Mouse (Mus musculus) forebrain, embryonic 13.5 days (tissue): ENCODE results near the gene Cep72. TPM values are rescaled to one million over a fixed set of nuclear protein-coding genes. Genes with fewer than 3 reads are reported as not detected.

Source experiments
- ATAC-seq: fragments of 200-750 bp; cut with Nextera tagmentation; 2 replicates; pipeline ENCODE4 v1.8.0; 2017
- H3K27ac ChIP-seq: fragments of 300-500 bp; sonication (generic); 2 replicates; pipeline ENCODE4 v1.5.1; 2015; ENCODE audit warnings: inconsistent platforms, mild to moderate bottlenecking, moderate library complexity
- H3K27me3 ChIP-seq: fragments of 300-500 bp; sonication (generic); 2 replicates; pipeline ENCODE4 v1.6.1; 2015; ENCODE audit warnings: mild to moderate bottlenecking, inconsistent platforms
- H3K36me3 ChIP-seq: fragments of 300-500 bp; sonication (generic); 2 replicates; pipeline ENCODE4 v1.6.1; 2015; ENCODE audit warnings: mild to moderate bottlenecking, inconsistent platforms; ENCODE audit not compliant: poor library complexity, severe bottlenecking
- H3K4me1 ChIP-seq: fragments of 300-500 bp; sonication (generic); 2 replicates; pipeline ENCODE4 v1.6.1; 2015; ENCODE audit warnings: inconsistent platforms
- H3K4me2 ChIP-seq: fragments of 300-500 bp; sonication (generic); 2 replicates; pipeline ENCODE4 v1.6.1; 2015; ENCODE audit warnings: inconsistent platforms, mild to moderate bottlenecking, moderate library complexity
- H3K4me3 ChIP-seq: fragments of 300-500 bp; sonication (generic); 2 replicates; pipeline ENCODE4 v1.5.1; 2015; ENCODE audit warnings: mild to moderate bottlenecking, inconsistent platforms
- H3K9ac ChIP-seq: fragments of 300-500 bp; sonication (generic); 2 replicates; pipeline ENCODE4 v1.6.1; 2015; ENCODE audit warnings: mild to moderate bottlenecking, inconsistent platforms
- H3K9me3 ChIP-seq: fragments of 300-500 bp; sonication (generic); replicated peaks from 2 replicates; pipeline ENCODE4 v1.6.1; 2016; ENCODE audit warnings: inconsistent platforms
- WGBS: fragments of 180-500 bp; shearing (Covaris S2); methylation state at CpG from one replicate; pipeline ENCODE4 v1.1.7; 2015; 5-methylcytosine and 5-hydroxymethylcytosine counted together
- polyA plus RNA-seq: library from polyadenylated mRNA; unstranded; fragments of >200 nt; fragmentation: Nextera tagmentation; extraction: Ambion mirVana; gene quantifications from 2 replicates; pipeline ENCODE4 v1.2.1, GENCODE M21; 2015

The Cep72 gene
- 15.0 and 17.6 TPM in 2 replicates for polyA plus RNA-seq

DNA sequence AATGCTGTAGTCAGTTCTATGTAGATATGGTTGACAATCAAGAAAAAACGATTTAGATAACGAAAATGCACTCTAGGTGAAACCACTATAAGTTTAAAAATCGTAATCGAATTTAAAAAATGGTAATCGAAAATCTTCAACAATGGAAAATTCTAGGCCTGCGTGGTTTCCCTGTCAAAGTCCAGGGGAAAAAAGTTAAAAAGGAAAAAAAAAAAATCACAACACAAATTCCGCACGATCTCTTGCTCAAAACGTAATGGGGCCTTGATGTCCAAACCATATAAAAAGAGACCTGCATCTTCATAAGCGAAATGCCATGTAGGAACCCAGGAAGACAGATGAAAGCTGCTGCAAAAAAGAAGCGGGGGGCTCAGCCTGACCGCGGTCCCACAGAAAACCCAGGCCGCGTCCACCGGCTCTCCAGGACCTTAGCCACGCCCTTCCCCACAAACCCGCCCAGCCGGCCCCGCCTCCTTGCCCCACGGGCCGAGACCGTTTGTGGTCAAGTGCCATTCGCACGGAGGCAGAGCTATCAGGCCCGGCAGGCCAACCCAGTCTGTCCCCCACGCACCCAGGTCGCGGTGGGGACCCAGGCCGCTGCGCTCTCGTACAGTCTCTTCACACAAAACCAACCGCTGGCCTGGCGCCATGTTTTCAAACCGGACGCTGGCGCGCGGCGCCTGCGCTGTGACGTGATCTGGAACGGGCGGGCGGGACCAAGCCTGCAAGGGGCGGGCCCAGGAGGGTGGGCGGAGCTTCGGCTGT, at the start of gene Cep72:
Cep72 (minus strand) TSS at position 687 of the 765 bp plus-strand sequence.
- peak; percentile 97; the same call in 1 of the 2 replicates for ATAC-seq
- H3K4me3 ChIP-seq = peak within 1 kb of the TSS; percentile 84
- 3% methylated on average over 47 of the region's 48 CpGs for WGBS
- H3K4me1 ChIP-seq = peaks cover 7% of the 10 kb centered on the region; the same call in 1 of the 2 replicates
- peaks cover 14% of the 10 kb centered on the region for H3K36me3 ChIP-seq
- no peaks in the 10 kb centered on the region for H3K27me3 ChIP-seq
- peak within 1 kb of the TSS; percentile 82 for H3K9ac ChIP-seq
- H3K4me2 ChIP-seq = peak within 1 kb of the TSS; percentile 57
- H3K9me3 ChIP-seq = no peaks in the 10 kb centered on the region
- H3K27ac ChIP-seq = peak within 1 kb of the TSS; percentile 73; the same call in 1 of the 2 replicates

DNA sequence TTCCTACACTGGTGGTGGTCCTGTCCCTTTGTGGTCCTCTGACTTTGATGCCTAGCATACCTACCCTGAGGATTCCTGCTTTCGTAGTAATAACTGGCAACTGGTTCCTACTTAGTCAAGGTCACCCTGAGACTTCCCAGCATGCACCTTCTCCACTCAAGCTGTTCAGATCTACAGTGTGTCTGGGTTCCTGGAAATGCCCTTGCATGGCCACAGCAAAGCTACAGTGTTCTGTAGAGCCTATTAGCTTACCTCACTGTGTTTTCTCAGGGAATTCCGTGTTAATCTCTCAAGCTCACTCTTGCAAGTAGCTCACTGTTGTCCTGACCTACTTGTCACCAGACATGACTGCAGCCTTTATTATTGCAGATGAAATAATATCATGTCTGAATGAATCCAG, 45.3 kb upstream of the Cep72 start:
- Histone ChIP-seq H3K27ac (no peak overlapping the region), H3K9ac (no peak overlapping the region), H3K4me2 (no peak overlapping the region), H3K9me3 (no peaks in the 10 kb centered on the region), H3K4me3 (no peak overlapping the region), H3K4me1 (no peaks in the 10 kb centered on the region), H3K27me3 (no peaks in the 10 kb centered on the region), H3K36me3 (no peaks in the 10 kb centered on the region)
- ATAC-seq = no peak
- WGBS = 91% methylated on average over 2 of the region's 2 CpGs

DNA sequence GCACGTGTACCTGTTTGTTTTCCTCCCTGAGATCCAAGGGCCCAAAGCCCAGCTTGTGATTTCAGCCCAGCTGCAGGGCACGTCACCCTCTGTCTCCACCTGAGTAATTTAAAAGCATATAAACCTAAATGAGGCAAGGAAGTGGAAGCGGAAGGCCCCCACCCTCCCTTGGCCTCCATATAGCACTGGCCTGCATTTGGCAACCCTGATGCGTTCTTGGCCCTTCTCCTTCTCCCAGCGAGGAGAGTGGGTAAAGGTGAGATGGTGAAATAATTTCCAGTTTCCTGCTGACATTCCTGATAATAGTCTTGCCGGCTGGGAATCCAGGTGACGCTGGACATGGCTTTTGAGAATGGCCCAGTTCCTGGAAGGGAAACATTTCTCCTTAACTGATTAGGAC, 42.3 kb upstream of the Cep72 start:
- WGBS = 85% methylated on average over 7 of the region's 7 CpGs
- Histone ChIP-seq H3K36me3 (no peaks in the 10 kb centered on the region), H3K9me3 (no peaks in the 10 kb centered on the region), H3K4me3 (no peak overlapping the region), H3K27me3 (no peaks in the 10 kb centered on the region), H3K27ac (no peak overlapping the region), H3K4me2 (no peak overlapping the region), H3K9ac (no peak overlapping the region), H3K4me1 (no peaks in the 10 kb centered on the region)
- no peak for ATAC-seq

GRCm38 (mm10) chr13:74102831-74103582, 40.9 kb upstream of the Cep72 start:
- no peaks in the 10 kb centered on the region for H3K9me3 ChIP-seq
- H3K9ac ChIP-seq = no peak overlapping the region
- H3K36me3 ChIP-seq = no peaks in the 10 kb centered on the region
- WGBS = 85% methylated on average over 4 of the region's 4 CpGs
- ATAC-seq = no peak
- no peaks in the 10 kb centered on the region for H3K4me1 ChIP-seq
- no peak overlapping the region for H3K4me2 ChIP-seq
- H3K4me3 ChIP-seq = no peak overlapping the region
- H3K27ac ChIP-seq = no peak overlapping the region
- H3K27me3 ChIP-seq = no peaks in the 10 kb centered on the region

DNA sequence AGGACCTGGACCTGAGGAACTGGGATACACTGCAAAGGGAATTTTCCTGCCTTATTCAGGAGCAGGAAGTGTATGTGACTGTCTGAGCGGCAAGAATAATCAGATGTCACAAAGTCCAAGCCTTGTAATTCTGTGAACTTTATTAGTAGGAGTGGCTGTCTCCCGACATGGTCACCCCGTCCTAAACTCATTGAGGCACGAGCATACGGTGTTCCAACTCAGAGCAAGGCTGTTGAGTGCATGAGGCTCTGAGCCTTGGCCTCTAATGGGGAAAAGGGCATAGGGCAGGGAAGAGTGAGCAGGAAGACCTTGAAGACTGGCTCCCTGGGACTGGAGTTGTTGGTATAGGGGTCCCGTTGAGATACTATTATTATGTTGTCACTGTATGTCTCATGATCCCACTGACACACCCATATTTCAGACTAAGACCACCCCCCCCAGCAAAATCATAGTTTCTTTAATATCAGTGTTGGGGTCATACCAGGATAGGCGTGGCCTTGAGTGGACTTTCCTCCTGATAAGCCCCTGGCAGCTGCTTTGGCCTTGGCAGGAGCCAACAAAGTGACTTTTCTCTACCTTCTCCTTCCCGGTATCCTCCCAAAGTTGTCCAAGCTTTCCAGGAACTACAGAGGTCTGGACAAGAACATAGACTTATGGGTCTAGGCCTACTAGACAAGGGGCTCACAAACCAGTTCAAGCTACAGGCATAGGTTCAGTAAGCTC, 40.2 kb upstream of the Cep72 start:
- H3K36me3 ChIP-seq = no peaks in the 10 kb centered on the region
- no peaks in the 10 kb centered on the region for H3K4me1 ChIP-seq
- no peak for ATAC-seq
- H3K4me2 ChIP-seq = no peak overlapping the region
- H3K9ac ChIP-seq = no peak overlapping the region
- 86% methylated on average over 8 of the region's 8 CpGs for WGBS
- H3K27me3 ChIP-seq = no peaks in the 10 kb centered on the region
- no peak overlapping the region for H3K4me3 ChIP-seq
- no peak overlapping the region for H3K27ac ChIP-seq
- H3K9me3 ChIP-seq = no peaks in the 10 kb centered on the region

GRCm38 (mm10) chr13:74098913-74099312, 36.8 kb upstream of the Cep72 start:
- no peaks in the 10 kb centered on the region for H3K4me1 ChIP-seq
- no peak overlapping the region for H3K9ac ChIP-seq
- no peaks in the 10 kb centered on the region for H3K36me3 ChIP-seq
- no peaks in the 10 kb centered on the region for H3K9me3 ChIP-seq
- WGBS = 82% methylated on average over 6 of the region's 6 CpGs
- no peak overlapping the region for H3K4me2 ChIP-seq
- no peak overlapping the region for H3K4me3 ChIP-seq
- ATAC-seq = no peak
- H3K27ac ChIP-seq = no peak overlapping the region
- no peaks in the 10 kb centered on the region for H3K27me3 ChIP-seq

DNA sequence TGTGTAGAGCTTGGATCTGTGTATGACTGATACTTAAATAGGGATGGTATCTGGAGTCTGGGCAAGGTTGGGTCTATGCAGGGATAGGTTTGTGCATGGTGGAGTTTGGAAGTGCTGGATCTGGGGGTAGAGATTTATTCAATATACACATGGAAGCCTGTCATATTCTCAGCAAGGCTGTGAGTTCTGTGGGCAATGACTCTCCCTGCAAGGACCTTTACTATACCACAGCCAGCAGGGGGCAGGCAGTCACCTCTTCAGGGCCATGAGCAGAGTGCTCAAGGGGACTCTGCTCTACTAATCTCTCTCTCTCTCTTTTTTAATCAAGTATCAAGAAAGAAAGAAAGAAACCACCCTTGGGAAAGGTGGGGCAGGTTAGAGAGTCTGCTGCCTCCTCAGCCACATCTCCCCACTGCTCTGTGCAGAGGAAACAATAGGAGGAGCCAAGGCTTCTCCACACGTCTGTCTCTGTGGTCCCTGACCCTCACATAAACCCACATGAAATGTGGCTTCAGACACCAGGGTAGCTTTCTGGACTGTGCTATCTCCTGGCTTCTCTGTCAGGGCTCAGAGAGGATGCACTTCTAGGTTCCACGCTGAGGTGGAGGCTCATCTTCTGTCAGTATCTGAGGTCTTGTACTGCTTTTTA, 34.7 kb upstream of the Cep72 start:
- no peak overlapping the region for H3K4me2 ChIP-seq
- peak; percentile 67 for ATAC-seq
- no peaks in the 10 kb centered on the region for H3K4me1 ChIP-seq
- H3K9ac ChIP-seq = no peak overlapping the region
- H3K36me3 ChIP-seq = no peaks in the 10 kb centered on the region
- H3K4me3 ChIP-seq = no peak overlapping the region
- WGBS = 43% methylated on average over 2 of the region's 2 CpGs
- no peaks in the 10 kb centered on the region for H3K27me3 ChIP-seq
- no peak overlapping the region for H3K27ac ChIP-seq
- H3K9me3 ChIP-seq = no peaks in the 10 kb centered on the region

GRCm38 (mm10) chr13:74095936-74096335, 33.8 kb upstream of the Cep72 start:
- no peaks in the 10 kb centered on the region for H3K4me1 ChIP-seq

GRCm38 (mm10) chr13:74090265-74090664, 28.2 kb upstream of the Cep72 start:
- H3K27ac ChIP-seq = no peak overlapping the region
- no peak overlapping the region for H3K4me3 ChIP-seq
- H3K27me3 ChIP-seq = no peaks in the 10 kb centered on the region
- no peaks in the 10 kb centered on the region for H3K4me1 ChIP-seq
- no peak overlapping the region for H3K4me2 ChIP-seq
- H3K9me3 ChIP-seq = no peaks in the 10 kb centered on the region
- no peaks in the 10 kb centered on the region for H3K36me3 ChIP-seq
- no peak for ATAC-seq
- 77% methylated on average over 3 of the region's 3 CpGs for WGBS
- no peak overlapping the region for H3K9ac ChIP-seq

More at GRCm38 (mm10) chr13:74095936-74096335, 33.8 kb upstream of the Cep72 start:
- WGBS = 71% methylated on average over 2 of the region's 2 CpGs
- H3K27me3 ChIP-seq = no peaks in the 10 kb centered on the region
- no peak overlapping the region for H3K4me3 ChIP-seq
- no peak for ATAC-seq
- no peaks in the 10 kb centered on the region for H3K9me3 ChIP-seq
- no peak overlapping the region for H3K9ac ChIP-seq
- no peak overlapping the region for H3K4me2 ChIP-seq
- H3K36me3 ChIP-seq = no peaks in the 10 kb centered on the region
- no peak overlapping the region for H3K27ac ChIP-seq

DNA sequence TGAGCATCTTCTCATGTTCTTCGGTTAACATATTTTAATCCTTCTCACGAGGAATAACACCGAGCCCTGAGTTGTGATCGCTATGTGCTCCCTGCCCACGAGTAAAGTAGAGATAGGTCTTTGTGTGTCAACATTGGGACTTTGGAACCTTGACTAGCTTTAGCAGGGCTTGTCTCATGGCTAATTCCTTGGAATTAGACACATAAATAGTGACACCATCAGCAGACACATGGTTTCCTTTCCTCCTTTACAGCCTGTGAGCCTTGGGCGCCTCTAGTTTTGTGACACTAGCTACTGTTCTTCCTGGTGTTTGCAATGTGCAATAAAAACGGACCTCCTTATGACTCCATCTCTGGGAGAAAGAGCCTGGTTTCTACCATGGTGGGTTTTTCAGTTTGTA, 11.3 kb upstream of the Cep72 start:
- H3K4me2 ChIP-seq = no peak overlapping the region
- no peak overlapping the region for H3K9ac ChIP-seq
- 85% methylated on average over 7 of the region's 7 CpGs for WGBS
- no peaks in the 10 kb centered on the region for H3K36me3 ChIP-seq
- no peak overlapping the region for H3K4me3 ChIP-seq
- no peak overlapping the region for H3K27ac ChIP-seq
- no peak for ATAC-seq
- H3K9me3 ChIP-seq = no peaks in the 10 kb centered on the region
- H3K27me3 ChIP-seq = 0 out of 2 replicates have a peak, but pooled peaks cover 3% of the 10 kb centered on the region
- H3K4me1 ChIP-seq = no peaks in the 10 kb centered on the region

- Histone ChIP-seq H3K27ac (no peak overlapping the region), H3K4me1 (no peaks in the 10 kb centered on the region), H3K4me2 (no peak overlapping the region), H3K4me3 (no peak overlapping the region), H3K27me3 (0 out of 2 replicates have a peak, but pooled peaks cover 3% of the 10 kb centered on the region), H3K9me3 (no peaks in the 10 kb centered on the region), H3K9ac (no peak overlapping the region), H3K36me3 (no peaks in the 10 kb centered on the region)
- WGBS = 76% methylated on average over 3 of the region's 3 CpGs
- ATAC-seq = no peak
Observed at GRCm38 (mm10) chr13:74071714-74072113, 9.6 kb upstream of the Cep72 start.
